ENCODE assay signal across 16 mouse cellular contexts in genomic region chr11:98581286-98582029, GRCm38 (mm10). TPM values are rescaled to one million over a fixed set of nuclear protein-coding genes. Genes with fewer than 3 reads are reported as not detected.
DNase-seq lines count a peak whose midpoint lies in the region; ATAC-seq lines count a peak whose summit lies in the region.
"Had no signal": no experiment of that assay in that cellular context is flagged by ENCODE, and none has a peak within 500 bp of the region (broad histone marks: within the 10 kb centered on the region; RNA-seq: fewer than 3 reads in every experiment).

No protein-coding gene starts in this region.

- peak; percentile 7 for DNase-seq in right cerebral cortex, postnatal 14 days
- no peak for DNase-seq in right cerebral cortex, postnatal 10 days (ENCODE audit: low spot score in 2 of 2)
- peak; percentile 70 for DNase-seq in ZHBTc4 (ENCODE audit: low read depth, low spot score)
- DNase-seq in intestine, embryonic 14.5 days (ENCODE audit: low spot score), result no peak
- no peak for DNase-seq in cerebellum, postnatal 14 days
- DNase-seq in retina, postnatal 1 day, result no peak
- DNase-seq: adrenal gland, adult 2 months; cerebellum, adult 9-11 months; gastrocnemius, postnatal 14 days; midbrain, embryonic 14.5 days; right cerebral cortex, postnatal 4 days had no signal

- no peaks in the 10 kb centered on the region for H3K9me3 ChIP-seq in intestine, embryonic 14.5 days (ENCODE audit: control insufficient read depth, low read length)
- H3K9me3 ChIP-seq: hindbrain, embryonic 12.5 days; lung, embryonic 15.5 days had no signal

- ATAC-seq in intestine, embryonic 14.5 days (replicated peaks; ENCODE audit: low FRiP score, low TSS enrichment, low read depth), result no peak
- ATAC-seq in megakaryocyte progenitor cell, adult 5-6 weeks (replicated peaks; ENCODE audit: poor library complexity), result peak; percentile 40

- no peaks in the 10 kb centered on the region for H3K27me3 ChIP-seq in intestine, embryonic 14.5 days (replicated peaks; ENCODE audit: control insufficient read depth, insufficient read depth, low read length)
- H3K27me3 ChIP-seq: hindbrain, embryonic 12.5 days; lung, embryonic 15.5 days had no signal

- H3K4me3 ChIP-seq in intestine, embryonic 14.5 days (ENCODE audit: low read depth, low read length), result no peak overlapping the region
- H3K4me3 ChIP-seq: hindbrain, embryonic 12.5 days; lung, embryonic 15.5 days had no signal

- peaks cover 15% of the 10 kb centered on the region for H3K4me1 ChIP-seq in intestine, embryonic 14.5 days (replicated peaks; ENCODE audit: control insufficient read depth, insufficient read depth, low read length)

- no peak overlapping the region for H3K9ac ChIP-seq in intestine, embryonic 14.5 days (ENCODE audit: low read length)
- H3K9ac ChIP-seq: hindbrain, embryonic 12.5 days; lung, embryonic 15.5 days had no signal

- WGBS in intestine, embryonic 14.5 days, result 77% methylated on average over 17 of the region's 17 CpGs

- H3K4me2 ChIP-seq in intestine, embryonic 14.5 days (ENCODE audit: low read length), result no peak overlapping the region
- H3K4me2 ChIP-seq: hindbrain, embryonic 12.5 days; lung, embryonic 15.5 days had no signal

- 0 out of 2 replicates have a peak overlapping the region, but pooled peaks have one; percentile 16 for H3K27ac ChIP-seq in intestine, embryonic 14.5 days (ENCODE audit: low read depth)
- H3K27ac ChIP-seq: hindbrain, embryonic 12.5 days; lung, embryonic 15.5 days had no signal

- peaks cover 20% of the 10 kb centered on the region for H3K36me3 ChIP-seq in intestine, embryonic 14.5 days (ENCODE audit: control insufficient read depth, insufficient read depth, low read length)

RNA-seq across cellular contexts. Expression of gene Ormdl3, which starts 5.7 kb away (rescaled TPM):
- 7.2 and 8.5 TPM in 2 replicates for polyA plus RNA-seq in intestine, embryonic 14.5 days (2014; fragmentation: Nextera tagmentation; extraction: Ambion mirVana)
- total RNA-seq in megakaryocyte progenitor cell, adult 5-6 weeks (2015), result 5.5 and 7.7 TPM in 2 replicates
- 7.2 and 10.6 TPM in 2 replicates for total RNA-seq in megakaryocyte progenitor cell, adult 5-6 weeks (2017)

RNA-seq across cellular contexts. Expression of gene Lrrc3c, which starts 16.6 kb away (rescaled TPM):
- not detected in 2 replicates for polyA plus RNA-seq in intestine, embryonic 14.5 days (2014; fragmentation: Nextera tagmentation; extraction: Ambion mirVana)
- not detected in 2 replicates for total RNA-seq in megakaryocyte progenitor cell, adult 5-6 weeks (2015)
- total RNA-seq in megakaryocyte progenitor cell, adult 5-6 weeks (2017), result not detected in 2 replicates
- total RNA-seq: adrenal gland, adult 2 months; gastrocnemius, postnatal 14 days; layer of hippocampus, postnatal 10 days had no signal
- polyA plus RNA-seq: adrenal gland, adult 2 months; hindbrain, embryonic 12.5 days; lung, embryonic 15.5 days; midbrain, embryonic 14.5 days; neural tube, embryonic 14.5 days had no signal

RNA-seq across cellular contexts. Expression of gene Zpbp2, which starts 30.6 kb away (rescaled TPM):
- 0.28 and 0.57 TPM in 2 replicates for polyA plus RNA-seq in intestine, embryonic 14.5 days (2014; fragmentation: Nextera tagmentation; extraction: Ambion mirVana)
- 0.17 TPM in 1 of 2 replicates, not detected in the other for total RNA-seq in megakaryocyte progenitor cell, adult 5-6 weeks (2015)
- total RNA-seq in megakaryocyte progenitor cell, adult 5-6 weeks (2017), result 0.10 TPM in 1 of 2 replicates, not detected in the other
- total RNA-seq: gastrocnemius, postnatal 14 days; layer of hippocampus, postnatal 10 days had no signal
- polyA plus RNA-seq: midbrain, embryonic 14.5 days; neural tube, embryonic 14.5 days had no signal

RNA-seq across cellular contexts. Expression of gene Ikzf3, which starts 35.6 kb away (rescaled TPM):
- polyA plus RNA-seq in intestine, embryonic 14.5 days (2014; fragmentation: Nextera tagmentation; extraction: Ambion mirVana), result 0.16 and 0.19 TPM in 2 replicates
- total RNA-seq in megakaryocyte progenitor cell, adult 5-6 weeks (2015), result 1.2 TPM in 2 replicates
- 0.17 and 0.44 TPM in 2 replicates for total RNA-seq in megakaryocyte progenitor cell, adult 5-6 weeks (2017)
- total RNA-seq: layer of hippocampus, postnatal 10 days had no signal
- polyA plus RNA-seq: hindbrain, embryonic 12.5 days; midbrain, embryonic 14.5 days had no signal

RNA-seq across cellular contexts. Expression of gene Gm12355, which starts 44.0 kb away (rescaled TPM):
- 1.2 and 1.3 TPM in 2 replicates for polyA plus RNA-seq in intestine, embryonic 14.5 days (2014; fragmentation: Nextera tagmentation; extraction: Ambion mirVana)
- 9.7 and 12.5 TPM in 2 replicates for total RNA-seq in megakaryocyte progenitor cell, adult 5-6 weeks (2015)
- 3.2 and 5.2 TPM in 2 replicates for total RNA-seq in megakaryocyte progenitor cell, adult 5-6 weeks (2017)
- polyA plus RNA-seq: adrenal gland, adult 2 months had no signal

Comparison
In these comparisons a context has a peak if more than half of its experiments do, and no peak if none do; other contexts are left out.
1. DNase-seq: peak in right cerebral cortex, postnatal 14 days (single experiment) and ZHBTc4 (single experiment); none in right cerebral cortex, postnatal 10 days (0 of 2), intestine, embryonic 14.5 days (single experiment), cerebellum, postnatal 14 days (0 of 2) and retina, postnatal 1 day (single experiment).